Mouse (Mus musculus) kidney, adult 2 months (tissue): ENCODE results near the gene Zfp618. TPM values are rescaled to one million over a fixed set of nuclear protein-coding genes. Genes with fewer than 3 reads are reported as not detected.

Experiments used
- DNase-seq: peaks from one replicate; pipeline ENCODE4 v3.0.0; 2021
- H3K27ac ChIP-seq: fragments of 200-500 bp; 2 replicates; pipeline ENCODE4 v1.5.1; 2012; ENCODE audit warnings: low read depth, low read length, control low read depth, inconsistent platforms; ENCODE audit not compliant: insufficient read depth
- H3K27me3 ChIP-seq: fragments of 200-500 bp; replicated peaks from 2 replicates; pipeline ENCODE4 v1.6.1; 2012; ENCODE audit warnings: mild to moderate bottlenecking, moderate library complexity, low read length, inconsistent platforms; ENCODE audit not compliant: control insufficient read depth, insufficient read depth
- H3K36me3 ChIP-seq: fragments of 200-500 bp; 2 replicates; pipeline ENCODE4 v1.6.1; 2012; ENCODE audit warnings: mild to moderate bottlenecking, moderate library complexity, low read length, inconsistent platforms; ENCODE audit not compliant: control insufficient read depth, insufficient read depth
- H3K4me1 ChIP-seq: fragments of 200-500 bp; 2 replicates; pipeline ENCODE4 v1.6.1; 2011; ENCODE audit warnings: low read length; ENCODE audit not compliant: control insufficient read depth, insufficient read depth
- H3K4me3 ChIP-seq: fragments of 200-500 bp; 2 replicates; pipeline ENCODE4 v1.5.1; 2011; ENCODE audit warnings: mild to moderate bottlenecking, low read depth, low read length, control low read depth; ENCODE audit not compliant: insufficient read depth
- CTCF ChIP-seq: fragments of 200-500 bp; conservative IDR thresholded peaks from 2 replicates; pipeline ENCODE4 v1.5.1; 2011; ENCODE audit warnings: low read depth, mild to moderate bottlenecking, control low read depth, low read length, moderate library complexity, mixed read lengths; ENCODE audit not compliant: insufficient read depth, insufficient read length
- POLR2A ChIP-seq: fragments of 200-500 bp; IDR thresholded peaks from one replicate; pipeline ENCODE4 v1.6.1; 2011; ENCODE audit warnings: low read depth, low read length, control low read depth
- WGBS: fragments of 180-500 bp; shearing (Covaris S2); methylation state at CpG from one replicate; pipeline ENCODE4 v1.1.7; 2018; 5-methylcytosine and 5-hydroxymethylcytosine counted together
- polyA plus RNA-seq: library from polyadenylated mRNA; depleted of rRNA; stranded (reverse); fragments of >200 nt; gene quantifications from 2 replicates; pipeline ENCODE4 v1.2.3, GENCODE M21; 2012

The Zfp618 gene
- polyA plus RNA-seq, 1 experiment, result 7.7 TPM

- TF ChIP-seq CTCF, result no peak
- Histone ChIP-seq H3K4me1 (peaks cover 7% of the 10 kb centered on the region), H3K4me3 (no peak overlapping the region), H3K27me3 (no peaks in the 10 kb centered on the region), H3K36me3 (no peaks in the 10 kb centered on the region), H3K27ac (no peak overlapping the region)
- 92% methylated on average over 10 of the region's 10 CpGs for WGBS
- no peak for DNase-seq
Observed at GRCm38 (mm10) chr4:63038937-63039336, 73.6 kb downstream of the Zfp618 start.

DNA sequence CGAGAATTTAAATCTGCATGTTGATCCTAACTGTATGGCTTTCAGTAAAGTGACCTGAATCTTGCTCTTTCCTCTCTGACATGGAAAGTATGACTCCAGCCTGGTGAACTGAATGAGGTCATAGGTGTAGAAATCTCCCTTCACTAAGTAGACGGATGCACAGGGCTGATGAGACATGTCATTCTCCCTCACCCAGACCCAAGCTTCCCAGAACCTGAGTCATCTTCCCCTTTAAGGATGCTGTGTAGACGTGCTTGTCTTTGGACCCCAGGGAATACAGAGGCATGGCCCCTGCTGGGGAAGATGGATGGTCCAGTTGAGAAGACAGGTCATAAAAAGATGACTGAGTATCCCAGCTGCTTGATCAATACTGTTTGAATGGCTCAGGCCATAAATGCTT lies 83.2 kb downstream of the Zfp618 start:
- DNase-seq, result no peak
- TF ChIP-seq CTCF (no peak), POLR2A (no peak)
- Histone ChIP-seq H3K27ac (peak overlapping the region; percentile 88), H3K27me3 (no peaks in the 10 kb centered on the region), H3K4me1 (peaks cover 35% of the 10 kb centered on the region), H3K36me3 (no peaks in the 10 kb centered on the region), H3K4me3 (no peak overlapping the region)
- WGBS, result 81% methylated on average over 3 of the region's 3 CpGs

GRCm38 (mm10) chr4:63049596-63050318 lies 84.4 kb downstream of the Zfp618 start:
- Histone ChIP-seq H3K36me3 (no peaks in the 10 kb centered on the region), H3K4me3 (no peak overlapping the region), H3K4me1 (peaks cover 40% of the 10 kb centered on the region), H3K27ac (peak overlapping the region; percentile 88), H3K27me3 (no peaks in the 10 kb centered on the region)
- DNase-seq, result no peak
- TF ChIP-seq POLR2A (no peak), CTCF (no peak)

DNA sequence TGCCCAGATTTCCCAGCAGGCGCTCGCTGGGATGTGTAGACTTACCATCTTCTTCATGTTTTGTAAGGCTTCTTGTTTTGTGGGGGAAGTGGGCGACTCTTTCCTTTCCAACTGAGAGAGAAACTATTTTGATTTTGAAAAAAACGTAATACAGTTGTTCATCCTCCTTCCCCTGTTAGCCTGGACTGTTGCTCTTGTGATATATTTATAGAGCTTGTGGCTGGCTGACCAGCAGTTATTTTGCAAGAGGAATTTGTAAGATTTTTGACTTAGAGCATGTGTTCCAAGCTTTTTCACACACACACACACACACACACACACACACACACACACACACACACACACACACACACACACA lies 84.9 kb downstream of the Zfp618 start:
- Histone ChIP-seq H3K36me3 (no peaks in the 10 kb centered on the region), H3K27me3 (no peaks in the 10 kb centered on the region), H3K27ac (peak overlapping the region; percentile 65; the same call in 1 of the 2 replicates), H3K4me3 (no peak overlapping the region), H3K4me1 (peaks cover 40% of the 10 kb centered on the region)
- WGBS, result 42% methylated on average over 4 of the region's 4 CpGs
- TF ChIP-seq POLR2A (no peak), CTCF (no peak)
- no peak for DNase-seq

GRCm38 (mm10) chr4:63050949-63051348 lies 85.6 kb downstream of the Zfp618 start:
- Histone ChIP-seq H3K4me3 (no peak overlapping the region), H3K36me3 (no peaks in the 10 kb centered on the region), H3K27me3 (no peaks in the 10 kb centered on the region), H3K27ac (peak overlapping the region; percentile 87), H3K4me1 (peaks cover 40% of the 10 kb centered on the region)
- 50% methylated on average over 4 of the region's 4 CpGs for WGBS
- no peak for DNase-seq
- TF ChIP-seq CTCF, result no peak
- no peak for TF ChIP-seq POLR2A

- TF ChIP-seq POLR2A (no peak), CTCF (no peak)
- H3K36me3 ChIP-seq, result no peaks in the 10 kb centered on the region
- H3K4me3 ChIP-seq, result no peak overlapping the region
- 16% methylated on average over 7 of the region's 7 CpGs for WGBS
- DNase-seq, result peak; percentile 97
- H3K4me1 ChIP-seq, result peaks cover 43% of the 10 kb centered on the region
- H3K27me3 ChIP-seq, result no peaks in the 10 kb centered on the region
- peak overlapping the region; percentile 87 for H3K27ac ChIP-seq
Observed at GRCm38 (mm10) chr4:63051940-63052661, 86.7 kb downstream of the Zfp618 start.

- H3K36me3 ChIP-seq, result no peaks in the 10 kb centered on the region
- TF ChIP-seq CTCF (no peak), POLR2A (no peak)
- H3K4me1 ChIP-seq, result peaks cover 43% of the 10 kb centered on the region
- H3K27ac ChIP-seq, result peak overlapping the region; percentile 98
- H3K27me3 ChIP-seq, result no peaks in the 10 kb centered on the region
- no peak overlapping the region for H3K4me3 ChIP-seq
- 25% methylated on average over 2 of the region's 2 CpGs for WGBS
- no peak for DNase-seq
Observed at GRCm38 (mm10) chr4:63052662-63053033, 87.3 kb downstream of the Zfp618 start.
